Mouse (Mus musculus): ENCODE data around the gene Arhgap15. TPM values are rescaled to one million over a fixed set of nuclear protein-coding genes. Genes with fewer than 3 reads are reported as not detected.
"Not testable (repeated sequence)": the region's sequence is repeated elsewhere in the genome, so short reads cannot be mapped to it uniquely, and the experiment has no call there.

Arhgap15 gene
- polyA plus RNA-seq (2021) = not detected

- POLR2A ChIA-PET = no interaction called here
- CTCF ChIA-PET = interaction anchor here (1.2 kb wide), 1 partner anchor 14 kb away, joined by 3 read pairs; no protein-coding TSS in a partner anchor
- in situ Hi-C loops (cut with MboI; ENCODE audit: low pct_unique_long_range_greater_than_20kb) = no loop called here
- no peak for ATAC-seq
- peaks cover 22% of the 10 kb centered on the region for H3K27me3 ChIP-seq
- DNase-seq (ENCODE audit: low read depth, low spot score) = no peak
- TF ChIP-seq CTCF (IDR thresholded peaks at IDR 0.05) = no peak
Measured at GRCm38 (mm10) chr2:43748287-43748983, at the start of gene Arhgap15. TSS of gene Arhgap15 (plus strand) at chr2:43748824.

- ChIA-PET POLR2A (no interaction called here), CTCF (no interaction called here)
Measured at GRCm38 (mm10) chr2:43712611-43713138, 35.9 kb upstream of the Arhgap15 start.

GRCm38 (mm10) chr2:43722446-43723103, 26.0 kb upstream of the Arhgap15 start:
- in situ Hi-C loops (cut with MboI; ENCODE audit: low pct_unique_long_range_greater_than_20kb) = loop anchor here (5.0 kb wide), 1 partner anchor 185 kb away; no protein-coding TSS in a partner anchor
- ChIA-PET POLR2A (no interaction called here), CTCF (no interaction called here)
- TF ChIP-seq CTCF (IDR thresholded peaks at IDR 0.05) = peak; percentile 89
- no peak for DNase-seq (ENCODE audit: low read depth, low spot score)
- ATAC-seq = peak; percentile 87
- peaks cover 6% of the 10 kb centered on the region for H3K27me3 ChIP-seq

More at GRCm38 (mm10) chr2:43712611-43713138, 35.9 kb upstream of the Arhgap15 start:
- no peak for TF ChIP-seq CTCF (IDR thresholded peaks at IDR 0.05)
- H3K27me3 ChIP-seq = no peaks in the 10 kb centered on the region
- DNase-seq (ENCODE audit: low read depth, low spot score) = no peak
- no peak for ATAC-seq
- in situ Hi-C loops (cut with MboI; ENCODE audit: low pct_unique_long_range_greater_than_20kb) = no loop called here

- ATAC-seq = no peak
- ChIA-PET CTCF (no interaction called here), POLR2A (no interaction called here)
- no peak for DNase-seq (ENCODE audit: low read depth, low spot score)
- H3K27me3 ChIP-seq = peaks cover 6% of the 10 kb centered on the region
- in situ Hi-C loops (cut with MboI; ENCODE audit: low pct_unique_long_range_greater_than_20kb) = loop anchor here (5.0 kb wide), 1 partner anchor 184 kb away; no protein-coding TSS in a partner anchor
- TF ChIP-seq CTCF (IDR thresholded peaks at IDR 0.05) = no peak
Measured at GRCm38 (mm10) chr2:43723104-43723541, 25.5 kb upstream of the Arhgap15 start.

GRCm38 (mm10) chr2:43727181-43727580, 21.4 kb upstream of the Arhgap15 start:
- POLR2A ChIA-PET = no interaction called here
- no peak for ATAC-seq
- no peak for TF ChIP-seq CTCF (IDR thresholded peaks at IDR 0.05)
- no peak for DNase-seq (ENCODE audit: low read depth, low spot score)
- in situ Hi-C loops (cut with MboI; ENCODE audit: low pct_unique_long_range_greater_than_20kb) = no loop called here
- CTCF ChIA-PET = no interaction called here
- H3K27me3 ChIP-seq = peaks cover 6% of the 10 kb centered on the region

GRCm38 (mm10) chr2:43727693-43728092, 20.9 kb upstream of the Arhgap15 start:
- ChIA-PET CTCF (no interaction called here), POLR2A (no interaction called here)
- DNase-seq (ENCODE audit: low read depth, low spot score) (no peak), ATAC-seq (no peak)
- TF ChIP-seq CTCF (IDR thresholded peaks at IDR 0.05) = no peak
- peaks cover 6% of the 10 kb centered on the region for H3K27me3 ChIP-seq
- in situ Hi-C loops (cut with MboI; ENCODE audit: low pct_unique_long_range_greater_than_20kb) = no loop called here

GRCm38 (mm10) chr2:43728831-43729230, 19.8 kb upstream of the Arhgap15 start:
- CTCF ChIA-PET = no interaction called here
- H3K27me3 ChIP-seq = peaks cover 6% of the 10 kb centered on the region
- no peak for ATAC-seq
- DNase-seq (ENCODE audit: low read depth, low spot score) = no peak
- in situ Hi-C loops (cut with MboI; ENCODE audit: low pct_unique_long_range_greater_than_20kb) = no loop called here
- TF ChIP-seq CTCF (IDR thresholded peaks at IDR 0.05) = no peak
- POLR2A ChIA-PET = no interaction called here

- ATAC-seq (no peak), DNase-seq (ENCODE audit: low read depth, low spot score) (no peak)
- no peaks in the 10 kb centered on the region for H3K27me3 ChIP-seq
- POLR2A ChIA-PET = no interaction called here
- CTCF ChIA-PET = no interaction called here
- in situ Hi-C loops (cut with MboI; ENCODE audit: low pct_unique_long_range_greater_than_20kb) = no loop called here
- TF ChIP-seq CTCF (IDR thresholded peaks at IDR 0.05) = no peak
Measured at GRCm38 (mm10) chr2:43732396-43732795, 16.2 kb upstream of the Arhgap15 start.

GRCm38 (mm10) chr2:43735071-43735470, 13.6 kb upstream of the Arhgap15 start:
- H3K27me3 ChIP-seq; DNase-seq (ENCODE audit: low read depth, low spot score); POLR2A ChIA-PET; ATAC-seq; CTCF ChIA-PET; in situ Hi-C loops (cut with MboI; ENCODE audit: low pct_unique_long_range_greater_than_20kb): not testable (repeated sequence)

- no peak for TF ChIP-seq CTCF (IDR thresholded peaks at IDR 0.05)
- ChIA-PET CTCF (no interaction called here), POLR2A (no interaction called here)
- no peak for DNase-seq (ENCODE audit: low read depth, low spot score)
- no peak for ATAC-seq
- in situ Hi-C loops (cut with MboI; ENCODE audit: low pct_unique_long_range_greater_than_20kb) = no loop called here
- H3K27me3 ChIP-seq = peaks cover 9% of the 10 kb centered on the region
Measured at GRCm38 (mm10) chr2:43737546-43737945, 11.1 kb upstream of the Arhgap15 start.

- in situ Hi-C loops (cut with MboI; ENCODE audit: low pct_unique_long_range_greater_than_20kb) = no loop called here
- TF ChIP-seq CTCF (IDR thresholded peaks at IDR 0.05) = no peak
- ATAC-seq = no peak
- peaks cover 9% of the 10 kb centered on the region for H3K27me3 ChIP-seq
- CTCF ChIA-PET = no interaction called here
- POLR2A ChIA-PET = no interaction called here
- DNase-seq (ENCODE audit: low read depth, low spot score) = no peak
Measured at GRCm38 (mm10) chr2:43738562-43739112, 10.0 kb upstream of the Arhgap15 start.

Data from Patski (cell line).